Mouse (Mus musculus): ENCODE measurements at regions not wholly inside any gene's neighbourhood (a gene's known extent, or its start where the extent isn't known, plus 50 kb on each side); places are given as distances from the start of the nearest gene placed in this dataset.

GRCm38 (mm10) chr16:24341736-24342135, 51.6 kb upstream of the Lpp start:
- peak; percentile 16 for DNase-seq (ENCODE audit: low spot score)

GRCm38 (mm10) chr16:24340646-24341045, 52.7 kb upstream of the Lpp start:
- no peak for DNase-seq (ENCODE audit: low spot score)

GRCm38 (mm10) chr16:24339320-24340265, 53.7 kb upstream of the Lpp start:
- no peak for DNase-seq (ENCODE audit: low spot score)

- no peak for DNase-seq (ENCODE audit: low spot score)
These were observed 54.9 kb upstream of the Lpp start for GRCm38 (mm10) chr16:24338404-24338803.

- peak; percentile 44 for DNase-seq (ENCODE audit: low spot score)
These were observed 58.9 kb upstream of the Lpp start for GRCm38 (mm10) chr16:24334389-24334788.

GRCm38 (mm10) chr16:24331446-24332020, 61.8 kb upstream of the Lpp start:
- no peak for DNase-seq (ENCODE audit: low spot score)

- peak; percentile 32 for DNase-seq (ENCODE audit: low spot score)
These were observed 66.7 kb upstream of the Lpp start for GRCm38 (mm10) chr16:24326571-24326970.

- DNase-seq (ENCODE audit: low spot score): peak; percentile 74
These were observed 67.3 kb upstream of the Lpp start for GRCm38 (mm10) chr16:24326046-24326445.

GRCm38 (mm10) chr16:24324917-24325316, 68.4 kb upstream of the Lpp start:
- no peak for DNase-seq (ENCODE audit: low spot score)

- no peak for DNase-seq (ENCODE audit: low spot score)
These were observed 74.4 kb upstream of the Lpp start for GRCm38 (mm10) chr16:24318723-24319437.

- DNase-seq (ENCODE audit: low spot score): peak; percentile 42
These were observed 79.6 kb upstream of the Lpp start for GRCm38 (mm10) chr16:24313544-24314326.

- DNase-seq (ENCODE audit: low spot score): no peak
These were observed 87.9 kb upstream of the Lpp start for GRCm38 (mm10) chr16:24305391-24305790.

GRCm38 (mm10) chr16:24296790-24297189, 96.5 kb upstream of the Lpp start:
- DNase-seq (ENCODE audit: low spot score): no peak

- DNase-seq (ENCODE audit: low spot score): no peak
These were observed 97.5 kb upstream of the Lpp start for GRCm38 (mm10) chr16:24295626-24296440.

- DNase-seq (ENCODE audit: low spot score): no peak
These were observed 109.1 kb upstream of the Lpp start for GRCm38 (mm10) chr16:24284215-24284614.

- DNase-seq (ENCODE audit: low spot score): peak; percentile 90
These were observed 111.1 kb upstream of the Lpp start for GRCm38 (mm10) chr16:24282194-24282683.

GRCm38 (mm10) chr16:24281561-24281960, 111.7 kb upstream of the Lpp start:
- DNase-seq (ENCODE audit: low spot score): peak; percentile 34

GRCm38 (mm10) chr16:24277857-24278256, 115.5 kb upstream of the Lpp start:
- DNase-seq (ENCODE audit: low spot score): no peak

GRCm38 (mm10) chr16:24262701-24263100, 130.6 kb upstream of the Lpp start:
- DNase-seq (ENCODE audit: low spot score): no peak

- DNase-seq (ENCODE audit: low spot score): no peak
These were observed 133.5 kb upstream of the Lpp start for GRCm38 (mm10) chr16:24259711-24260230.

Data from gastrocnemius, adult 18-20 months (tissue).